Mouse (Mus musculus) midbrain, postnatal 0 days (tissue): Measurements from ENCODE around the gene Atp6v1g1. TPM values are rescaled to one million over a fixed set of nuclear protein-coding genes. Genes with fewer than 3 reads are reported as not detected.

Experiments used
- ATAC-seq: fragments of 200-750 bp; cut with Nextera tagmentation; 2 replicates; pipeline ENCODE4 v1.8.0; 2017; ENCODE audit warnings: moderate number of reproducible peaks, mild to moderate bottlenecking, moderate TSS enrichment, moderate library complexity; ENCODE audit not compliant: low FRiP score
- DNase-seq: peaks from one replicate; pipeline ENCODE4 v3.0.0-alpha.2; 2015; ENCODE audit warnings: low spot score
- H3K27ac ChIP-seq: fragments of 300-500 bp; sonication (generic); 2 replicates; pipeline ENCODE4 v1.5.1; 2014; ENCODE audit warnings: low read depth, mild to moderate bottlenecking, low read length, mixed read lengths
- H3K27me3 ChIP-seq: fragments of 300-500 bp; sonication (generic); 2 replicates; pipeline ENCODE4 v1.6.1; 2014; ENCODE audit warnings: low read length, control low read depth, mixed read lengths; ENCODE audit not compliant: insufficient read depth
- H3K36me3 ChIP-seq: fragments of 300-500 bp; sonication (generic); 2 replicates; pipeline ENCODE4 v1.6.1; 2014; ENCODE audit warnings: low read length, control low read depth, mixed read lengths; ENCODE audit not compliant: insufficient read depth
- H3K4me1 ChIP-seq: fragments of 300-500 bp; sonication (generic); 2 replicates; pipeline ENCODE4 v1.6.1; 2014; ENCODE audit warnings: mild to moderate bottlenecking, control low read depth, antibody characterized with exemption, low read length, mixed read lengths; ENCODE audit not compliant: insufficient read depth
- H3K4me2 ChIP-seq: fragments of 300-500 bp; sonication (generic); 2 replicates; pipeline ENCODE4 v1.6.1; 2014; ENCODE audit warnings: low read depth, mild to moderate bottlenecking, low read length, mixed read lengths; ENCODE audit not compliant: poor library complexity, severe bottlenecking
- H3K4me3 ChIP-seq: fragments of 300-500 bp; sonication (generic); 2 replicates; pipeline ENCODE4 v1.5.1; 2014; ENCODE audit warnings: low read depth, mild to moderate bottlenecking, low read length, moderate library complexity
- H3K9ac ChIP-seq: fragments of 300-500 bp; sonication (generic); replicated peaks from 2 replicates; pipeline ENCODE4 v1.6.1; 2014; ENCODE audit warnings: mild to moderate bottlenecking, low read length, moderate library complexity, mixed read lengths; ENCODE audit not compliant: poor library complexity, severe bottlenecking
- H3K9me3 ChIP-seq: fragments of 300-500 bp; sonication (generic); 2 replicates; pipeline ENCODE4 v1.6.1; 2016; ENCODE audit warnings: low read length, control low read depth
- CTCF ChIP-seq: IDR thresholded peaks from 2 replicates; pipeline ENCODE4 v1.5.1; 2016; ENCODE audit warnings: antibody characterized with exemption, mild to moderate bottlenecking
- WGBS: fragments of 180-500 bp; shearing (Covaris S2); extraction: QIAGEN DNeasy Blood & Tissue Kit; methylation state at CpG from one replicate; pipeline ENCODE4 v1.1.7; 2014; 5-methylcytosine and 5-hydroxymethylcytosine counted together
- polyA plus RNA-seq: library from polyadenylated mRNA; unstranded; fragments of >200 nt; fragmentation: Nextera tagmentation; extraction: Ambion mirVana; gene quantifications from 2 replicates; pipeline ENCODE4 v1.2.1, GENCODE M21; 2015
- total RNA-seq: library from RNA; depleted of rRNA; stranded (reverse); fragments of >200 nt; gene quantifications from 2 replicates; pipeline ENCODE4 v1.2.3, GENCODE M21; 2014

The Atp6v1g1 gene
- total and polyA plus RNA-seq, 2 experiments from 2014 or later = 142 to 357 TPM

DNA sequence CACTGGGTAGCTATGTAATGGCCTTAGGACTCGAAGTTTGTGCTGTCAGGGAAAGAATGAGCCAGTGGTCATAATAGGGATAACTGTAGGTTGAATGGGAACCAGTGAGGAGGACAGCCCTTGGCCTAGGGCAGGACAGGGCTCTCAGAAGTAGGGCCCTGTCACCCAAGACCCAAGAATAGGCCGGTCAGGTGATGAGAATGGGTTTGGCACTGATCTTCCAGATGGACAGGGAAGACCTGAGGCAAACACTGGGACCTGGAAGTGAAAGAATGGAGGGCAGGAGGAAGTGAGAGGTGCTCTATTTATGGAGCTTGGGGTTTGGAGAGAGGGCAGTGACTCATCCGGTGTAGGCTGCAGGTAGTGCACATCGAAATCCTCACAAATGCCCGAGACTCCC is 12.1 kb downstream of the Atp6v1g1 start:
- no peak overlapping the region for H3K27ac ChIP-seq
- ATAC-seq = no peak
- 62% methylated on average over 5 of the region's 5 CpGs for WGBS
- no peak for TF ChIP-seq CTCF
- H3K9ac ChIP-seq = no peak overlapping the region
- DNase-seq = no peak
- no peaks in the 10 kb centered on the region for H3K27me3 ChIP-seq
- 0 out of 2 replicates have a peak, but pooled peaks cover 7% of the 10 kb centered on the region for H3K4me1 ChIP-seq
- H3K4me3 ChIP-seq = no peak overlapping the region
- peaks cover 8% of the 10 kb centered on the region for H3K36me3 ChIP-seq
- H3K9me3 ChIP-seq = no peaks in the 10 kb centered on the region
- no peak overlapping the region for H3K4me2 ChIP-seq

GRCm38 (mm10) chr4:63557124-63558059 is 12.8 kb downstream of the Atp6v1g1 start:
- Histone ChIP-seq H3K4me1 (0 out of 2 replicates have a peak, but pooled peaks cover 7% of the 10 kb centered on the region), H3K9ac (no peak overlapping the region), H3K36me3 (peaks cover under 1% of the 10 kb centered on the region; the same call in 1 of the 2 replicates), H3K4me3 (no peak overlapping the region), H3K27ac (no peak overlapping the region), H3K4me2 (peak overlapping the region; percentile 94; the same call in 1 of the 2 replicates), H3K27me3 (no peaks in the 10 kb centered on the region), H3K9me3 (no peaks in the 10 kb centered on the region)
- TF ChIP-seq CTCF = no peak
- no peak for ATAC-seq
- DNase-seq = no peak
- 24% methylated on average over 16 of the region's 16 CpGs for WGBS

- H3K27me3 ChIP-seq = no peaks in the 10 kb centered on the region
- WGBS = under 1% methylated on average over 66 of the region's 81 CpGs
- H3K4me2 ChIP-seq = peak within 1 kb of the TSS; percentile 94
- DNase-seq (peak; percentile 54), ATAC-seq (peak; percentile 87)
- H3K4me1 ChIP-seq = 0 out of 2 replicates have a peak, but pooled peaks cover 7% of the 10 kb centered on the region
- no peaks in the 10 kb centered on the region for H3K36me3 ChIP-seq
- peak within 1 kb of the TSS; percentile 26; the same call in 1 of the 2 replicates for H3K27ac ChIP-seq
- H3K9ac ChIP-seq = peak within 1 kb of the TSS; percentile 69
- TF ChIP-seq CTCF = peak; percentile 37
- no peaks in the 10 kb centered on the region for H3K9me3 ChIP-seq
- H3K4me3 ChIP-seq = peak within 1 kb of the TSS; percentile 61
Measured at GRCm38 (mm10) chr4:63558407-63559081, 14.0 kb downstream of the Atp6v1g1 start, which contains the start of gene Tmem268. TSS of gene Tmem268 (plus strand) at chr4:63558781.

DNA sequence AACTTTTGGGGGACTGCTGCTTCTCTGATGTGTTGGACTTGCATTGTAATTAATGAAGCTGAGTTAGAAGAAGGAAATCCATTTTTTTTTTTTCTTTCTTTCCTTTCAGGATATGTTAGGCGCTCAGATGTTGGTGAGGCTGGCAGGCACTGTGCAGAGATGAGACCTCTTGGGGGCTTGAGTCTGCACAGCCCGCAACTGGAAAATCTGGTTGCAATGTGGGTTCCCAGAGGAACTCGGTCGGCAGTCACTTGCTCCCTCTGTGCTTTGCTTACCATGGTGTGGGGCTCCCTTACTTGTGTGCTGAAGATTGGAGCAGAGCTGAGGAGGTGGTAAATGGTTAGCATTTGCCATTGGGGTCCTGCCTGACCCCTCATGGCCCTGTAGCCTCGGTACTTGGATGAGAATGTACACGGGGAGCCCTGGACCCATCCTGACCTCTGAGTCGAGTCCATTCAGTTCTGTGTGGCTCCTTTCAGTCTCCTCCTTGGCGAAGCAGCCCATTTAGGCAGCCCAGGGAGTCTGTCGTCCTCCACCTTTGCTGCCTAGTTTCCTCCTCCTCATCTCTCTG is 14.6 kb downstream of the Atp6v1g1 start:
- peak overlapping the region; percentile 61 for H3K4me3 ChIP-seq
- 0 out of 2 replicates have a peak, but pooled peaks cover 7% of the 10 kb centered on the region for H3K4me1 ChIP-seq
- H3K9me3 ChIP-seq = no peaks in the 10 kb centered on the region
- ATAC-seq (no peak), DNase-seq (no peak)
- no peaks in the 10 kb centered on the region for H3K36me3 ChIP-seq
- no peak for TF ChIP-seq CTCF
- no peak overlapping the region for H3K27ac ChIP-seq
- no peaks in the 10 kb centered on the region for H3K27me3 ChIP-seq
- peak overlapping the region; percentile 94 for H3K4me2 ChIP-seq
- H3K9ac ChIP-seq = peak overlapping the region; percentile 69
- 36% methylated on average over 9 of the region's 9 CpGs for WGBS

GRCm38 (mm10) chr4:63560079-63560478 is 15.5 kb downstream of the Atp6v1g1 start:
- no peaks in the 10 kb centered on the region for H3K27me3 ChIP-seq
- WGBS = 58% methylated on average over 8 of the region's 8 CpGs

More at GRCm38 (mm10) chr4:63560079-63560478, 15.5 kb downstream of the Atp6v1g1 start:
- no peak overlapping the region for H3K9ac ChIP-seq
- ATAC-seq (no peak), DNase-seq (no peak)
- 0 out of 2 replicates have a peak, but pooled peaks cover 7% of the 10 kb centered on the region for H3K4me1 ChIP-seq
- H3K36me3 ChIP-seq = no peaks in the 10 kb centered on the region
- no peaks in the 10 kb centered on the region for H3K9me3 ChIP-seq
- no peak overlapping the region for H3K27ac ChIP-seq
- no peak overlapping the region for H3K4me3 ChIP-seq
- no peak overlapping the region for H3K4me2 ChIP-seq
- TF ChIP-seq CTCF = no peak
